Mouse (Mus musculus): ENCODE results near the gene Uqcc3.
"Not testable (repeated sequence)": the region's sequence is repeated elsewhere in the genome, so short reads cannot be mapped to it uniquely, and the experiment has no call there.

Uqcc3 gene

GRCm38 (mm10) chr19:8895397-8895960, 14.8 kb upstream of the Uqcc3 start:
- DNase-seq (ENCODE audit: low spot score), result no peak

- DNase-seq (ENCODE audit: low spot score), result peak; percentile 70
Measured at GRCm38 (mm10) chr19:8892829-8893766, 12.4 kb upstream of the Uqcc3 start, which contains the start of gene Ints5. TSS of gene Ints5 (plus strand) at chr19:8893005.

- peak; percentile 89 for DNase-seq (ENCODE audit: low spot score)
Measured at GRCm38 (mm10) chr19:8888511-8889385, 8.0 kb upstream of the Uqcc3 start, which contains the start of the genes 1810009A15Rik and Gm49416. TSS of gene 1810009A15Rik (plus strand) at chr19:8888853. TSS of gene Gm49416 (plus strand) at chr19:8888926.

GRCm38 (mm10) chr19:8887585-8888463, 7.1 kb upstream of the Uqcc3 start:
- DNase-seq (ENCODE audit: low spot score), result no peak

- DNase-seq (ENCODE audit: low spot score), result no peak
Measured at GRCm38 (mm10) chr19:8886916-8887584, 6.3 kb upstream of the Uqcc3 start.

GRCm38 (mm10) chr19:8883616-8884015, 2.9 kb upstream of the Uqcc3 start, which contains the start of the genes Lbhd1 and Gm49403:
TSS of gene Lbhd1 (plus strand) at chr19:8883732.
TSS of gene Gm49403 (plus strand) at chr19:8883930.
- DNase-seq (ENCODE audit: low spot score), result no peak

- DNase-seq (ENCODE audit: low spot score), result no peak
Measured at GRCm38 (mm10) chr19:8881034-8881392, 290 bp upstream of the Uqcc3 start.

- DNase-seq (ENCODE audit: low spot score), result no peak
Measured at GRCm38 (mm10) chr19:8875031-8875430, 5.7 kb downstream of the Uqcc3 start.

- DNase-seq (ENCODE audit: low spot score), result no peak
Measured at GRCm38 (mm10) chr19:8872266-8872840, 8.4 kb downstream of the Uqcc3 start.

GRCm38 (mm10) chr19:8871267-8872186, 9.2 kb downstream of the Uqcc3 start, which contains the start of gene Ubxn1:
TSS of gene Ubxn1 (plus strand) at chr19:8871496.
- peak; percentile 93 for DNase-seq (ENCODE audit: low spot score)

GRCm38 (mm10) chr19:8870838-8871237, 9.9 kb downstream of the Uqcc3 start:
- no peak for DNase-seq (ENCODE audit: low spot score)

- not testable (repeated sequence) for DNase-seq (ENCODE audit: low spot score)
Measured at GRCm38 (mm10) chr19:8870381-8870780, 10.3 kb downstream of the Uqcc3 start.

- DNase-seq (ENCODE audit: low spot score), result no peak
Measured at GRCm38 (mm10) chr19:8864265-8864664, 16.5 kb downstream of the Uqcc3 start.

- DNase-seq (ENCODE audit: low spot score), result no peak
Measured at GRCm38 (mm10) chr19:8859018-8859417, 21.7 kb downstream of the Uqcc3 start.

- no peak for DNase-seq (ENCODE audit: low spot score)
Measured at GRCm38 (mm10) chr19:8857689-8858088, 23.0 kb downstream of the Uqcc3 start.

GRCm38 (mm10) chr19:8853117-8853516, 27.6 kb downstream of the Uqcc3 start:
- no peak for DNase-seq (ENCODE audit: low spot score)

GRCm38 (mm10) chr19:8852236-8852928, 28.3 kb downstream of the Uqcc3 start:
- no peak for DNase-seq (ENCODE audit: low spot score)

- no peak for DNase-seq (ENCODE audit: low spot score)
Measured at GRCm38 (mm10) chr19:8851639-8852038, 29.1 kb downstream of the Uqcc3 start.

Data from ovary, postnatal 14 days (tissue).